Mouse (Mus musculus) heart, adult 18-20 months (tissue): ENCODE measurements around the gene Prr36. TPM values are rescaled to one million over a fixed set of nuclear protein-coding genes. Genes with fewer than 3 reads are reported as not detected.

ENCODE experiments used
- DNase-seq, 2 experiments: peaks; one replicate each; pipeline ENCODE4 v3.0.0; 2021 to 2022; ENCODE audit warnings: mixed read lengths in 1 of 2
- total RNA-seq, 2 experiments: library from RNA; stranded (reverse); gene quantifications; 2 replicates each; pipeline ENCODE4 v1.2.3; 2021

Prr36 gene
- total RNA-seq, 2 experiments from 2014 or later = 0.07 to 0.10 TPM

- DNase-seq = no peak
These were observed 15.9 kb downstream of the Prr36 start for GRCm38 (mm10) chr8:4201321-4201720.

DNA sequence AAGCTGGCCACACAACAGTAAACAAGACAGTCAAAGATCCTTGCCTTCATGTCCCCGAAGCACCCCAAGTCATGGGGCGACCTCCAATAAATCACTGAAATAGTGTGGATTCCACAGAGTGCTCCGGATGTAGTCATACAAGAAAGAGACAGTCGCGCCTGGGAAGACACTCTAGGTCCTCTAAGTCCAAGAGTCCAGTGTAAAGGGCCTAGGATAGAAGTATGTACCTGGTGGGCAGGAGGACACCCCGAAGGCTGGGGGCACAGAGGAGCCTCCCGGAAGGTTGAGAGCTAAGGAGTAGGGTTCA lies 23.7 kb downstream of the Prr36 start:
- DNase-seq = no peak

- DNase-seq = peak; percentile 82 to 90
These were observed 24.3 kb downstream of the Prr36 start for GRCm38 (mm10) chr8:4192807-4193587.

- DNase-seq = no peak
These were observed 25.0 kb downstream of the Prr36 start for GRCm38 (mm10) chr8:4192305-4192704.

DNA sequence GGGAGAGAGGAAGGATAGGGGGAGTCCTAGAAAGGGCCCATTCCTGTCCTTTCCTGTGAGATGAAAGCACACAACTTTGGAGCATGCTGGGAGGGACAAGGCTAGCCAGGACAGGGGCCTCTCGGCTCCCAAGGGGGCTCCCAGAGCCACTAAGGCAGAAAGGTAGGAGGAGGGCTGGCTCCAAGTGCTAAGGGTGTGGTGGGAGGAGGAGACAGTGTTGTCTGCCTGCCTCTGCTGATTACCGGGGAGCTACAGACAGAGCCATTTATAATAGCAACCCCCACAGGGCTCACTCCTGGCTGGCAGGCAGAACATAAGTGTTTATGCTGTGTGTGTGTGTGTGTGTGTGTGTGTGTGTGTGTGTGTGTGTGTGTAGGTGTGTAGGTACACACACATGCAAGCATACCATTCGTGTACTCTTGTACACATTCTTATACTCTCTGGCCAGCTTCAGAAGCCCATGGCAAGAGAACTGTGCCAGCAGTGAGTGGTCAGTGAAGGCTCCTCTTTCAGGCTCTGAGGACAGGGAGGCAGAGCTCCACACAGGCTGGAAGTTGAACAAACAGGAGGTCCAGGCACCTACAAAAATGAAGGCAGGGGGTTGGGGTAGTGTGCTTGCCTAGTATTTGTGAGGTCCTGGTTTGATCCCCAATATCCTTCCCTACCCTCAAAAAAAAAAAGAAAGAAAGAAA lies 28.1 kb downstream of the Prr36 start:
- no peak for DNase-seq

GRCm38 (mm10) chr8:4188605-4189004 lies 28.7 kb downstream of the Prr36 start:
- DNase-seq = no peak

- no peak for DNase-seq
These were observed 31.1 kb downstream of the Prr36 start for GRCm38 (mm10) chr8:4186151-4186550.

DNA sequence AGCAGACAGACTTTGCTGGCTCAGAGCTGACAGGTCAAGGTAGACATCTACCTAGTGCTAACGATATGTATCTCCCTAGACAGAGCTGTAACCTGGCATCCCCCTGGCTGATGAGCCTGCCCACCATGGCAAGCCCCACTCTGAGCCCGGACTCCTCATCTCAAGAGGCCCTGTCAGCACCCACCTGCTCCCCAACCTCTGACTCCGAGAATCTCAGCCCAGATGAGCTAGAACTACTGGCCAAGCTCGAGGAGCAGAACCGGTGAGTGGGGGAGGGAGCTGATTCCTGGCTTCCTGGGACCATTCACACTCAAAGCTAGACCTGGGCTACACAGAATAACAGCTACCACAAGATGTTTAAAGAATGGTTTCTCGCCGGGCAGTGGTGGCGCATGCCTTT lies 33.9 kb downstream of the Prr36 start:
- DNase-seq = no peak

GRCm38 (mm10) chr8:4174018-4174417 lies 43.2 kb downstream of the Prr36 start:
- DNase-seq = no peak

DNA sequence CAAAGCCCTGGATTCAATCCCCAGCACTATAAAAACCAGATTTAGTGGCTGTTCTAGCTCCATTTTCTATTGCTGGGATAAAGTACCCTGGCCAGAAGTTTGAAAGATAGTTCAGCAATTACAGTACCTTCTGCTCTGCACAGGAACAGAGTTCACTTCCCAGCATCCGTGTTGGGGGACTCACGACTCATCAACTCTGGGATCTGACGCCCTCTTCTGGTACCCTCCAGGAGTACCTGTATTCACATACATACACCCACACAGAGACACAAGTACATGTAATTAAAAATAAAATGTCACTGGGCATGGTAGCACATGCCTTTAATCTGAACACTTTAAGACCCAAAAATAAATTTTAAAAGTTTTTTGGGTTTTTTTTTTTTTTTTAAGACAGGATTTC lies 44.8 kb downstream of the Prr36 start:
- DNase-seq = no peak

DNA sequence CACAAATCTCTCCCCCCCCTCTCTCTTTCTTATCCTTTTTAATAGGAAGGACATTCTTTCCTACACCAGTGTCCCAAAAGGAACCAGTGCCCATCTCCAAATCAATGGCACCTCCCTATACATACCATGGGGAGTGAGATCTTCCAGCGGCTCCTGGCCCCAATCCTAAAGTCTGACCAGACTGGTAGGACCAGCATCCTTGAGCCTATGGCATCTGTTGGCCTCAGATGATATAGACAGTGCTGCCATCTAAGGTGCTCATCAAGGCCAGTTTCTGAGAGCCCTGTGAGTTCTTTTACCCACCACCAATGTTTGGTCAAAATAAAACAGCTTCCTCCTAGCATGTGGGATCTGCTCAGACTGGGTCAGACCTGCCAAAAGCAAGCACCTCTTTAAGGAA lies 49.3 kb downstream of the Prr36 start:
- no peak for DNase-seq

DNA sequence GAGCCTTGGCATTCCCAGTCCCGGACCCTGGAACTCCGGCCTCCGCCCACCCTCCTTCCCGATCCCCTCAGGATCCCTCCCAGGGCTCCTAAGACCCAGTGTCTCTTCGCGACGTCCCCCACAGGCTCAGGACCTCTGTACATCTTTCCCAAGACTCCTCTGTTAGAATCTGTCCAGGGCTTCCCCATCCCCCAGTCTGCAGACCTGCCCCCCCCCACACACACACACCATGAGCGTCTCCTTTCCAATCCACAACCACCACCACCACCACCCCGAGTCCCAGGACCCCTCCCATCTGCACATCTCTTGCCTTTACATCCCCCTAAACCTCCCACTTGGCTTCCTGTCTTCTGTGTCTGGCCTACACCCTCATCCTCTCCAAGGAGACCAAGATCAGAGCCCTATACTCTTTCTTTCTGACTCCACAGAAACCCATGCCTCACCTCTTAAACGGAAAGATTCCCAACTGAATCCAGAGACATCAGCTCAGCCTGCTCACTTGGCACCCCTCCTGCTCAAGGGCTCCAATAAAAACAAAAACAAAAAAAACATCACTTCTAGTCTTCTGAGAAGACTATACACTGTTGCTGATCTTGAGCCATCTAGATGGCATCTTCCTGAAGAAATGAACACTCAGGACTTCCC lies 50.3 kb downstream of the Prr36 start:
- DNase-seq = peak in 1 of 2 experiments; percentile 16

DNA sequence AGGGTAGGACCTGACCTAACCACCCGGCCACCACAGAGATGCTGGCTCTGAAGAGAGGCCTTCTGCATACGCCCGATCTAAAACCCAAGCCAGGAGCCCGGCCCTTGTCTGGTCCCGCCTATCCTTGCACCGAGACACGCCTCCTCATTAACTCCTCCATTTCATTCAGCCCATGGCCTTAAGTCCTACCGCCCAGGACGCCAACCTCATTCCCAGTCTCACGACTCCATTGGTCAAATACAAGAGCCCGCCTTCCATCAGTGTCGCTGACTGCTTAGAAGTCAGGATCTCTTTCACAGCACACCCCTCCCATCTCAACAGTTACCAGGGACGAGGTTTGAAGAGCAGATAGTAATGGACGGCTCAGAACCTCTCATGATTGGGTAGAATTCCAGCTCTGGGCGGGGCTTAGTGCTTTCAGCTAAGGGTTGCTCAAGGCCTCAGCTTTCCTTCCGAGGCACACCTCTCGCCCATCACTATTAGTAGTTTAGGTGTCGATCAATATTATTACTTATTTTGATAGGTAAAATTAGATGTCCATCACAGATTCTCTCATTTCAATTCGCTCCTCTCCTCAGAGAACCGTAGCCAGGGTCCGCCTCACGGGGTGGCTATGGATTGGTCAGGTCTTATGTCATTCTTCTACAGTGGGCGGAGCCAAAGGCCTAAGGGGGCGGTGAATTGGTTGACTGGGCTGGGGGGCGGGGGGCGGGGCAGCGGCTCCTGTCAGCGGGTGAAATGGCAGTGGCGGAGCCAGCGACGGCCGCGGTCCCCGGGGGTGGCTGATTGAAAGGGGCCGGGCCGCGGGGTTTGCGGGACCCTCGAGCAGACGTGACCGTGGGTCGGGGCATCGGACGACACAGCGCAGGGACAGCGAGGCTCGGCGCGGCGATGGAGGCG lies 51.2 kb downstream of the Prr36 start, which contains the start of gene Evi5l:
Evi5l (plus strand) TSS at position 716 of the 900 bp plus-strand sequence.
- peak; percentile 100 for DNase-seq

DNA sequence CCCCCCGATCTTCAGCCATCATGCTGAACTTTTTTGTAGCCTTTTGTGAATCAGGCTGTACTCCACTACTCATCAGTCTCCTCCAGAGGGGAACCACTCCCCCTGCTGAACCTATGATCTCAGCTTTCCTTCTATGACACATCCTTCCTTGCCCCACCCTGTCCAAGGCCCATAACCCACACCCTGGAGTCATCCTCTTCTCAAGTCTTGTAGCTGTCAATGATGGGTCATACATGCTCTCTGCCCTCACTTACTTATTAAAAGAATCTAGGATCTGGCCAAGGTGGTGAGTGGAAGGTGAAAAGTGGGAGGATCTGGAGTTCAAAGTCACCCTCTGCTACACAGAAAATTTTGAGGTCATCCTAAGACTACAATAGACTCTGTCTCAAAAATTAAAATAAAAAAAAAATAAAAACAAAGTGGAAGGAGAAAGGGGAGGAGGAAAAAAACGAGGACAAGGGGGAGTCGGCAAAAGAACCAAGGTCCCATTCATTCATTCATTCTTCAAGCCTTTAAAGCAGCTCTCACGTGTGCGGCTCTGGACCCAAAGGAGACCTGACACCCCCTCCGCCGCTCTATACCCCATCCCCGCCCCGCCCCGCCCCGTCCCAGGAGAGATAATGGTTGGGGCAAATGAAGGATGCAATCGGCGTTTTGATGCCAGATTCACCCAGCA lies 51.9 kb downstream of the Prr36 start:
- peak in 1 of 2 experiments; percentile 8 for DNase-seq

GRCm38 (mm10) chr8:4162786-4163185 lies 54.5 kb downstream of the Prr36 start:
- DNase-seq = no peak

Other genes starting within 250 kb of the Prr36 start
- gene Cd209f, start 111.6 kb downstream of the Prr36 start, total RNA-seq = 1 to 10 TPM in 1 of 2 experiments, under 1 TPM in 1; 0.95 to 1.4 TPM
- gene Cd209g, start 83.4 kb downstream of the Prr36 start, total RNA-seq = under 1 TPM; 0.37 to 0.64 TPM
- 10 to 100 TPM; 24.1 to 26.3 TPM for gene Evi5l, start 50.9 kb downstream of the Prr36 start, total RNA-seq
- 1 to 10 TPM in 1 of 2 experiments, under 1 TPM in 1; 0.21 to 1.3 TPM for gene Lrrc8e, start 9.4 kb upstream of the Prr36 start, total RNA-seq
- 10 to 100 TPM; 65.1 to 66.5 TPM for gene Map2k7, start 21.3 kb upstream of the Prr36 start, total RNA-seq
- under 1 TPM in 1 of 2 experiments, not detected in 1; 0.31 TPM for gene Gm49320, start 21.4 kb upstream of the Prr36 start, total RNA-seq
- gene Tgfbr3l, start 30.8 kb upstream of the Prr36 start, total RNA-seq = 1 to 10 TPM; 1.7 TPM
- gene Snapc2, start 35.6 kb upstream of the Prr36 start, total RNA-seq = 10 to 100 TPM; 16.5 to 21.0 TPM
- under 1 TPM; 0.37 to 0.69 TPM for gene Ctxn1, start 41.8 kb upstream of the Prr36 start, total RNA-seq
- gene Timm44, start 58.5 kb upstream of the Prr36 start, total RNA-seq = 100 to 1,000 TPM; 102 to 106 TPM
- 1 to 10 TPM; 2.7 to 3.1 TPM for gene Ccl25, start 107.8 kb upstream of the Prr36 start, total RNA-seq
- 10 to 100 TPM; 56.9 to 57.7 TPM for gene Elavl1, start 108.0 kb upstream of the Prr36 start, total RNA-seq